Mouse (Mus musculus): ENCODE measurements at regions not wholly inside any gene's neighbourhood (a gene's known extent, or its start where the extent isn't known, plus 50 kb on each side); places are given as distances from the start of the nearest gene placed in this dataset.

DNA sequence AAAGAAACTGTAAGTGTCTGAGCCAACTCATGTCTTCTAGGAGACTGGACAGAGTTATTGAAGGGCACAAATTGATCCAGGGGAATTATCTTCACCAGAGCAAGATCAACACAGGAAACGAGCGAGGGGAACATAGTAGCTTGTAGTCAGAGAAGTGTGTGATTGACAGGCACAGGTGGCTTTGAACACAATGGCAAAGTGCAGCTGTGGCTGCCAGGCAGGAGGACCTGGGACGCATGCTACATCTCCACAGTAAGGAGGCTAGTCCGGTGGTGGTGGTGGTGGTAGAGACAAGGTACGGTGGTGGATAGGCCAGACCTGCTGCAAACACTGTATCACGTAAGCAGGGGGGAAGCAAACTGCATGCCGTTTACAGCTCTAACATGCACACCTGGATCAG is 240.4 kb upstream of the Map3k7 start:
- ATAC-seq, result no peak
- H3K27me3 ChIP-seq (replicated peaks), result no peaks in the 10 kb centered on the region
- no peak overlapping the region for H3K4me3 ChIP-seq (replicated peaks)
- H3K36me3 ChIP-seq, result no peaks in the 10 kb centered on the region
- H3K9ac ChIP-seq, result no peak overlapping the region
- H3K4me1 ChIP-seq (replicated peaks), result no peaks in the 10 kb centered on the region
- H3K27ac ChIP-seq, result no peak overlapping the region
- H3K4me2 ChIP-seq (replicated peaks), result no peak overlapping the region
- H3K9me3 ChIP-seq, result no peaks in the 10 kb centered on the region
- 78% methylated on average over 7 of the region's 7 CpGs for WGBS

GRCm38 (mm10) chr4:31724400-31724799 is 239.5 kb upstream of the Map3k7 start:
- Histone ChIP-seq H3K4me1 (replicated peaks) (no peaks in the 10 kb centered on the region), H3K9me3 (no peaks in the 10 kb centered on the region), H3K4me3 (replicated peaks) (no peak overlapping the region), H3K4me2 (replicated peaks) (no peak overlapping the region), H3K27me3 (replicated peaks) (no peaks in the 10 kb centered on the region), H3K9ac (no peak overlapping the region), H3K27ac (no peak overlapping the region), H3K36me3 (no peaks in the 10 kb centered on the region)
- ATAC-seq, result no peak
- WGBS, result 37% methylated on average over 2 of the region's 2 CpGs

DNA sequence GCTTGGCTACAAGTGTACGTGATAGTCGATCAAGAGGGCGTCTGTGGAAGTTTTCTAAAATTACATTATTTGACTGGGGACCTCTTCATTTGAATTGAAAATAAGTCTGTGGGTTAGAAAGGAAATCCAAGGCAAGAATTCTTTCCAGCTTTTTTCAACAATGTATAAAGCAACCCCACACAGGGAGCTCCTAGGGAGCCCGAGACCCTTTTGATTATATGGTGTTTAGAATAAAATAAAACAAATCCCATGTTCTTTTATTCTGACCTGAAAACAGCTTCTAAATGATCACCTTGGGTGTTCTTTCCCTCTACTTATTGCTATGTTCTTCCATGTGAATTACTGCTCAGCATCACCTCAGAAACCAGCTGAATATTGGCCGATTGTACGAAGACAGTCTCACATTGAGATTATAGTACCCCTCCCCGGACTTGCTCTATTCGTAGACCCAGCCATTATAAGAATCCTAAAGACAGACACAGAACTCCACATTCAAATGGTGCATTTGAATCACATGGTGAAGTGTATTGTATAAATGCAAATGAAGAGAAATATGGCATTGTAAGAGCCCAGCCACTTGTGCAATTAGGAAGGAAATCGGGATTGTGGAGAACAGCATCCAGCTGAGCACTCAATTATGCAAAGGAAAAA is 236.3 kb upstream of the Map3k7 start:
- Histone ChIP-seq H3K9me3 (no peaks in the 10 kb centered on the region), H3K4me1 (replicated peaks) (no peaks in the 10 kb centered on the region), H3K36me3 (no peaks in the 10 kb centered on the region), H3K4me3 (replicated peaks) (no peak overlapping the region), H3K9ac (no peak overlapping the region), H3K4me2 (replicated peaks) (no peak overlapping the region), H3K27me3 (replicated peaks) (no peaks in the 10 kb centered on the region), H3K27ac (no peak overlapping the region)
- no peak for ATAC-seq
- 89% methylated on average over 9 of the region's 9 CpGs for WGBS

DNA sequence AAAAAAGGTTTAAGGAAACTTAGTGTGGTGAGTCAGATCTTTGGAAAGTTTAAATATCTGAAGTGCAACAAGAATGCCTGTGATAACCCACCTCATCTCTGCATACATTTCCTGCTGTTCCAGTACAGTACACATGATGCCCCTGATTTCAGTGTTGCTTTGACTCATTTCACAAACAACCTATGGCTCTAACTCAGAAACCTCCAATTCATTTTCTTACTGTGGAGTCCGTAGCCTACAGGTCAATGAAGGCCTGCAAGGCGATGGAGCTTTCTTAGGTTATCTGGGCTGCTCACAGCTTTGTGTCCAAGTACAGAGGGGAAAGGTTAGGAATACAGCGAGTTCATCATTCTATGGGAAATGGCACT is 235.8 kb upstream of the Map3k7 start:
- H3K9me3 ChIP-seq, result no peaks in the 10 kb centered on the region
- no peak overlapping the region for H3K4me3 ChIP-seq (replicated peaks)
- H3K27ac ChIP-seq, result no peak overlapping the region
- H3K36me3 ChIP-seq, result no peaks in the 10 kb centered on the region
- no peaks in the 10 kb centered on the region for H3K27me3 ChIP-seq (replicated peaks)
- H3K4me2 ChIP-seq (replicated peaks), result no peak overlapping the region
- 87% methylated on average over 3 of the region's 3 CpGs for WGBS
- H3K4me1 ChIP-seq (replicated peaks), result no peaks in the 10 kb centered on the region
- no peak for ATAC-seq
- H3K9ac ChIP-seq, result no peak overlapping the region

- Histone ChIP-seq H3K4me3 (replicated peaks) (no peak overlapping the region), H3K4me2 (replicated peaks) (no peak overlapping the region), H3K4me1 (replicated peaks) (no peaks in the 10 kb centered on the region), H3K27me3 (replicated peaks) (no peaks in the 10 kb centered on the region), H3K9me3 (no peaks in the 10 kb centered on the region), H3K27ac (no peak overlapping the region), H3K9ac (no peak overlapping the region), H3K36me3 (no peaks in the 10 kb centered on the region)
- ATAC-seq, result no peak
- 60% methylated on average over 3 of the region's 3 CpGs for WGBS
These were observed 220.1 kb upstream of the Map3k7 start for GRCm38 (mm10) chr4:31743776-31744175.

DNA sequence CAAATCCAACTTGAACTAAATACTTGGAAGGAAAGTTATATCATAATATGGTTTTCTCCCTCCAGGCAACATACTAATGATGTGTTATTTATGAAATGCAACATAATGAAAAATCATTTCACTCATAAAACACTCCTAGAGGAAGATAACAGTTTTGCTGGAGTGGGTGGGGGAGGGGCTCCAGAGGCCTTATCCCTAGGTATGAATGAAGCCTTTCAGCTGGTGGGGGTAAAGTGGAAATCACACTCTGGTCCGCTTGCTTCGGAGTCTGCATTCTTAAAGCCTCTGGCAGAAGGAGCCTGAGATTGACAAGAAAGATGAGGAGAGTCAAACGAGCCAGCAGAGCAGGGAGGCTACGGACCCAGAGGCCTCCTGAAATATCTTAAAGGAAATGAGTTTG is 219.5 kb upstream of the Map3k7 start:
- H3K9me3 ChIP-seq, result no peaks in the 10 kb centered on the region
- no peak overlapping the region for H3K9ac ChIP-seq
- no peak overlapping the region for H3K4me3 ChIP-seq (replicated peaks)
- H3K27ac ChIP-seq, result no peak overlapping the region
- no peak for ATAC-seq
- 63% methylated on average over 4 of the region's 4 CpGs for WGBS
- no peaks in the 10 kb centered on the region for H3K27me3 ChIP-seq (replicated peaks)
- no peak overlapping the region for H3K4me2 ChIP-seq (replicated peaks)
- no peaks in the 10 kb centered on the region for H3K4me1 ChIP-seq (replicated peaks)
- H3K36me3 ChIP-seq, result no peaks in the 10 kb centered on the region

- Histone ChIP-seq H3K4me1 (replicated peaks) (no peaks in the 10 kb centered on the region), H3K9me3 (no peaks in the 10 kb centered on the region), H3K36me3 (no peaks in the 10 kb centered on the region), H3K4me3 (replicated peaks) (no peak overlapping the region), H3K27ac (no peak overlapping the region), H3K4me2 (replicated peaks) (no peak overlapping the region), H3K27me3 (replicated peaks) (no peaks in the 10 kb centered on the region), H3K9ac (no peak overlapping the region)
- 86% methylated on average over 5 of the region's 5 CpGs for WGBS
- ATAC-seq, result no peak
These were observed 210.1 kb upstream of the Map3k7 start for GRCm38 (mm10) chr4:31753677-31754312.

GRCm38 (mm10) chr4:31757126-31757525 is 206.8 kb upstream of the Map3k7 start:
- Histone ChIP-seq H3K27ac (no peak overlapping the region), H3K9ac (no peak overlapping the region), H3K4me1 (replicated peaks) (no peaks in the 10 kb centered on the region), H3K9me3 (no peaks in the 10 kb centered on the region), H3K36me3 (no peaks in the 10 kb centered on the region), H3K4me2 (replicated peaks) (no peak overlapping the region), H3K27me3 (replicated peaks) (no peaks in the 10 kb centered on the region), H3K4me3 (replicated peaks) (no peak overlapping the region)
- no peak for ATAC-seq
- WGBS, result 49% methylated on average over 1 of the region's 1 CpGs

DNA sequence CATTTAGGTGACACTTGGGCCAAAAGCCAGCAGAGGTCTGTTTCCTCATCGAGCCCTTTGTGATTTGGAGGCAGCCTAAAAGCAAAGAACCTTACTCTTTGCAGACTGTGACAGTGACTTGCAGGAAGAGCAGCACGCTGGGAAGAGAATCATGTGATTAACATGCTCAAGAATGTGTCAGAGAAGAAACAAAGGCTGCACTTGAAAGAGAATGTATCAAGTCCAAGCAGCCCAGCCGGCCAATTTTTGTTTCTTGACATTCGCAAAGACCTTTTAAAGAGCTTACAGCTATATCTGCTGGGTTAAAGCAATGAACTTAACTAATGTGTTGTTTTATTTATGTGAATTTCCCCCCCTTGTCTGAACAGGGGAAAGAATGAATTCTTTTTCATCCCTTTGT is 203.8 kb upstream of the Map3k7 start:
- H3K36me3 ChIP-seq, result no peaks in the 10 kb centered on the region
- no peaks in the 10 kb centered on the region for H3K27me3 ChIP-seq (replicated peaks)
- ATAC-seq, result no peak
- H3K4me1 ChIP-seq (replicated peaks), result no peaks in the 10 kb centered on the region
- H3K9ac ChIP-seq, result no peak overlapping the region
- no peak overlapping the region for H3K27ac ChIP-seq
- H3K9me3 ChIP-seq, result no peaks in the 10 kb centered on the region
- WGBS, result 52% methylated on average over 4 of the region's 4 CpGs
- no peak overlapping the region for H3K4me3 ChIP-seq (replicated peaks)
- H3K4me2 ChIP-seq (replicated peaks), result no peak overlapping the region

- Histone ChIP-seq H3K9me3 (no peaks in the 10 kb centered on the region), H3K9ac (no peak overlapping the region), H3K27ac (no peak overlapping the region), H3K4me2 (replicated peaks) (no peak overlapping the region), H3K4me1 (replicated peaks) (no peaks in the 10 kb centered on the region), H3K4me3 (replicated peaks) (no peak overlapping the region), H3K36me3 (no peaks in the 10 kb centered on the region), H3K27me3 (replicated peaks) (no peaks in the 10 kb centered on the region)
- WGBS, result 64% methylated on average over 7 of the region's 7 CpGs
- no peak for ATAC-seq
These were observed 201.7 kb upstream of the Map3k7 start for GRCm38 (mm10) chr4:31762199-31762598.

DNA sequence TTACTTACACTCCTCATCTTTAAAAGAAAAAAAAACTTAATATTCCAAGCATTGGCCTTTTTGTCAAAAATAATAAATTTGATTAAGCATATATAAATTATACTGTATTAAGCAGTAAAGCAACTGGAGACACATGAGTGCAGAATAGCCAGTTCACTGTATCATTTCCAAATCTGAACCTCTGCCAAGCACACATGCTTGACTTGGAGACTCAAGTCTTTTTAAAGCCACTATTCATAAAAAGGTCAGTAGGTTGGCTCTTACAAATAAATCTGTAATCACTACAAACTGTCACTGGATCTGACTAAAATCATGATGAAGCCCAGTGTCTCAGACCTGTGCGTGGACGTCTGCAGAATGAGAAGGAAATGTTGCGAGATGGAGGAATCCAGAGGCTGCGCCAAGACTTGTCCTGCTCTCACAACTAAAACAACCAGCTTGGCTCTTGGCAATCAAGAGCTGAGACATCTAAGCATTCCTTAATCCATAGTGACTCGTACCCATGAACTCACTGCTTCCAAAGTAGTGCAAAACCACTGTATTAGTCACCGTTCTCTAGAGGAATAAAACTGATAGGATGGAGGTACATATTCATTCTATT is 195.8 kb upstream of the Map3k7 start:
- no peaks in the 10 kb centered on the region for H3K27me3 ChIP-seq (replicated peaks)
- H3K4me2 ChIP-seq (replicated peaks), result no peak overlapping the region
- H3K4me1 ChIP-seq (replicated peaks), result no peaks in the 10 kb centered on the region
- ATAC-seq, result peak; percentile 69
- no peaks in the 10 kb centered on the region for H3K36me3 ChIP-seq
- no peak overlapping the region for H3K9ac ChIP-seq
- no peak overlapping the region for H3K4me3 ChIP-seq (replicated peaks)
- no peaks in the 10 kb centered on the region for H3K9me3 ChIP-seq
- no peak overlapping the region for H3K27ac ChIP-seq
- WGBS, result 49% methylated on average over 6 of the region's 6 CpGs

DNA sequence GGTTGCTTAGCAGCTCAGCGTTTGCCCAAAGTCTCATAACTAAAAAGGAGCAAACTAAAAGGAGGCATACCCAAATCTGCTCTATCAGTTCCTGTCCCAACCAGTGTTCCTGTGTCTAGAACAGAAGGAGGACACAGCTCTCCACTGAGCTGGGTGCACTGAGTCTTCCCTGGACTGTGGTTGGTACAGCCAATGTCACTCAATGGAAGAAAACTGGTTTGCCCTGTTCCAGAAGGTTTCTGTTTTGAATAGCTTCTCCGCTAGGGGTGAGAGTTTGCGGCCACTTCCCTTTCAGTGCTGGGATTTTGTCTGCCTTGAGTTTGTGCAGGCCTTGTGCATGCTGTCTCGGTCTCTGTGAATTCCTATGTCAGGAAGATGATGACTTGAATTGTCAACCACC is 194.6 kb upstream of the Map3k7 start:
- Histone ChIP-seq H3K9me3 (no peaks in the 10 kb centered on the region), H3K27me3 (replicated peaks) (no peaks in the 10 kb centered on the region), H3K9ac (no peak overlapping the region), H3K36me3 (no peaks in the 10 kb centered on the region), H3K4me2 (replicated peaks) (no peak overlapping the region), H3K27ac (no peak overlapping the region), H3K4me3 (replicated peaks) (no peak overlapping the region), H3K4me1 (replicated peaks) (no peaks in the 10 kb centered on the region)
- ATAC-seq, result no peak
- WGBS, result 69% methylated on average over 4 of the region's 4 CpGs

DNA sequence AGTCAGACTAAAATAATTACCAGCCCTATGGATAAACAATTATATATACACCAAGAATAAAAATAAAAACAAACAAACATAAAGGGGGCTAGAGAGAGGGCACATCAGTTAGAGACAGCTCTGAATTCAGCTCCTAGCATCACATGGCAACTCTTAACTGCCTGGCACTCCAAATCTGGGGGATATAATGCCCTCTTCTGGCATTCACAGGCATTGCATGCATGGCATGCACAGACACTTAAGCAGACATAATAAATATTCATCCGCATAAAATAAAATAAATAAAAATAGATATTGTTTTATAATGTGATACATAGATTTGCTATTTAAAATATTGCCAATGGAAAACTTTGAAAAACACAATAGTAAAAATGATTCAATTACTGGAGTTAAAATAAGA is 177.6 kb upstream of the Map3k7 start:
- no peaks in the 10 kb centered on the region for H3K4me1 ChIP-seq (replicated peaks)
- no peak overlapping the region for H3K9ac ChIP-seq
- no peak for ATAC-seq
- H3K27me3 ChIP-seq (replicated peaks), result no peaks in the 10 kb centered on the region
- H3K27ac ChIP-seq, result no peak overlapping the region
- no peaks in the 10 kb centered on the region for H3K9me3 ChIP-seq
- H3K4me3 ChIP-seq (replicated peaks), result no peak overlapping the region
- H3K36me3 ChIP-seq, result no peaks in the 10 kb centered on the region
- H3K4me2 ChIP-seq (replicated peaks), result no peak overlapping the region
- WGBS, result 85% methylated on average over 1 of the region's 1 CpGs

Measured in intestine, embryonic 15.5 days (tissue).